Mouse (Mus musculus): Measurements from ENCODE around the gene Dync1h1. TPM values are rescaled to one million over a fixed set of nuclear protein-coding genes. Genes with fewer than 3 reads are reported as not detected.
"Not testable (repeated sequence)": the region's sequence is repeated elsewhere in the genome, so short reads cannot be mapped to it uniquely, and the experiment has no call there.

The Dync1h1 gene
- polyA plus RNA-seq, 1 experiment = 363 TPM

DNA sequence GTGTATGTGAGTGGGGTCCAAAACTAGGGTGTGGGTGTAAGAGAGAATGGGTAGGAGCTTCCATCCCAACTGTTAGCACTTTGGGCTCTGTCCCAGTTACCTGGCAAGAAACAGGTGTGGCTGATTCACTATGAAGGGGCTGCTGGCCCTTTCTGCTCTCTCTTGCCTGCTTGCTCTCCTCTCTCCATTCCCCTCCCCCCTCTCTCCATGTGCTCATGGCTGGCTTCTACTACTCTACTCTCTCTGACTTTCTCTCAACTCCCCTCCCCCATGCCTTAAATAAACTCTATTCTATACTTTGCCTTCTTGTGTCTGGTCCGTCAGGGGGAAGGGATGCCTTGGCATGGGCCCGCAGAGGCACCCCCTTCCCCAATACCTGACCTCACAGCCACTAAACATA, 99.5 kb downstream of the Dync1h1 start:
- Histone ChIP-seq H3K27ac (ENCODE audit: insufficient read depth, low read depth, low read length) (no peak overlapping the region), H3K4me3 (ENCODE audit: low read depth, low read length) (no peak overlapping the region), H3K4me1 (ENCODE audit: control insufficient read depth, insufficient read depth, insufficient read length, low read length) (no peaks in the 10 kb centered on the region; the same call in 1 of the 2 replicates), H3K27me3 (ENCODE audit: control insufficient read depth, insufficient read depth, low read length) (no peaks in the 10 kb centered on the region), H3K36me3 (ENCODE audit: control insufficient read depth, insufficient read depth, low read length) (no peaks in the 10 kb centered on the region)
- 87% methylated on average over 2 of the region's 2 CpGs for WGBS
- no peak for TF ChIP-seq POLR2A (IDR thresholded peaks at IDR 0.05; ENCODE audit: low read depth, low read length)
- TF ChIP-seq CTCF (IDR thresholded peaks at IDR 0.05; ENCODE audit: extremely low read depth, insufficient read length, insufficient replicate concordance, low read depth, low read length) = no peak

DNA sequence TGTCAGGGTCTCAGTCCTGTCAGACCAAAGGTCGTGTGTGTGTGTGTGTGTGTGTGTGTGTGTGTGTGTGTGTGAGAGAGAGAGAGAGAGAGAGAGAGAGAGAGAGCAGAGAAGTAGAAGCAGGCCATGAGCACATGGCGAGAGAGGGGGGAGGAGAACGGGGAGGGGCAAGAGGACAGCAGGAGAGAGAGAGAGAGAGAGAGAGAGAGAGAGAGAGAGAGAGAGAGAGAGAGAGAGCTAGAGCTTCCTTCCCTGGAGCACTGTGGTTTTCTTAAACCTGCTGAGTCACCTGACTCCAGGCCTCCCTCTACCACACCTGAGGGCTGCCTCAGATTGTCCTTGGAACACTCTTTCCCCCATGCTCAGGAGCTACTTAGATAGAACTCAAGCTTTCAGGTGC, 100.1 kb downstream of the Dync1h1 start:
- H3K36me3 ChIP-seq (ENCODE audit: control insufficient read depth, insufficient read depth, low read length); H3K4me3 ChIP-seq (ENCODE audit: low read depth, low read length); H3K27me3 ChIP-seq (ENCODE audit: control insufficient read depth, insufficient read depth, low read length); H3K4me1 ChIP-seq (ENCODE audit: control insufficient read depth, insufficient read depth, insufficient read length, low read length); H3K27ac ChIP-seq (ENCODE audit: insufficient read depth, low read depth, low read length): not testable (repeated sequence)
- WGBS = 42% methylated on average over 1 of the region's 3 CpGs

DNA sequence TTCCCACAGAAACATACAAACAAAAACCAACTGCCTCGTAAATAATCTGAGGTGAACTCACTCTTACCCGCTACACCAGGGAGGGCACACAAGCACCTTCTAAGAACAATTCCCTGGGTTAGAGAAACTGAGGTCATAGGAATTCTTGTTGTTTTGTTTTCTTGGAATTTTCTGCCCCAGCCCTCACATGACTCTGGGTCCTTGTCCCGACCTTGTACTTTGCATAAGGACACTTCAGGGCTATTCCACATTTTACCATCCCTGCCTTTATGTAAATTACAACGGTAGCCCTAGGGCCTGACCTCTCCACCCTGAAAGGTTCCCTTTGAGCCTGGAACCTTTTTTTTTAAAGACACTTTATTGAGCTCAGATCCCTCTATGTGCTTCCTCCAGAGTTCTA, 101.3 kb downstream of the Dync1h1 start, which contains the start of gene Hsp90aa1:
TSS of gene Hsp90aa1 (minus strand) at position 173 of the 400 bp plus-strand sequence.
- WGBS = 51% methylated on average over 4 of the region's 4 CpGs
- Histone ChIP-seq H3K36me3 (ENCODE audit: control insufficient read depth, insufficient read depth, low read length) (no peaks in the 10 kb centered on the region), H3K4me3 (ENCODE audit: low read depth, low read length) (no peak within 1 kb of the TSS), H3K4me1 (ENCODE audit: control insufficient read depth, insufficient read depth, insufficient read length, low read length) (peaks cover 5% of the 10 kb centered on the region), H3K27me3 (ENCODE audit: control insufficient read depth, insufficient read depth, low read length) (no peaks in the 10 kb centered on the region), H3K27ac (ENCODE audit: insufficient read depth, low read depth, low read length) (no peak within 1 kb of the TSS)
- TF ChIP-seq POLR2A (IDR thresholded peaks at IDR 0.05; ENCODE audit: low read depth, low read length) (no peak), CTCF (IDR thresholded peaks at IDR 0.05; ENCODE audit: extremely low read depth, insufficient read length, insufficient replicate concordance, low read depth, low read length) (no peak)

GRCm38 (mm10) chr12:110703008-110703471, 101.8 kb downstream of the Dync1h1 start:
- TF ChIP-seq CTCF (IDR thresholded peaks at IDR 0.05; ENCODE audit: extremely low read depth, insufficient read length, insufficient replicate concordance, low read depth, low read length) = peak; percentile 98
- no peak for TF ChIP-seq POLR2A (IDR thresholded peaks at IDR 0.05; ENCODE audit: low read depth, low read length)
- H3K27ac ChIP-seq (ENCODE audit: insufficient read depth, low read depth, low read length) = no peak overlapping the region
- H3K4me1 ChIP-seq (ENCODE audit: control insufficient read depth, insufficient read depth, insufficient read length, low read length) = peaks cover 5% of the 10 kb centered on the region
- WGBS = 29% methylated on average over 8 of the region's 8 CpGs
- no peaks in the 10 kb centered on the region for H3K27me3 ChIP-seq (ENCODE audit: control insufficient read depth, insufficient read depth, low read length)
- no peaks in the 10 kb centered on the region for H3K36me3 ChIP-seq (ENCODE audit: control insufficient read depth, insufficient read depth, low read length)
- no peak overlapping the region for H3K4me3 ChIP-seq (ENCODE audit: low read depth, low read length)

DNA sequence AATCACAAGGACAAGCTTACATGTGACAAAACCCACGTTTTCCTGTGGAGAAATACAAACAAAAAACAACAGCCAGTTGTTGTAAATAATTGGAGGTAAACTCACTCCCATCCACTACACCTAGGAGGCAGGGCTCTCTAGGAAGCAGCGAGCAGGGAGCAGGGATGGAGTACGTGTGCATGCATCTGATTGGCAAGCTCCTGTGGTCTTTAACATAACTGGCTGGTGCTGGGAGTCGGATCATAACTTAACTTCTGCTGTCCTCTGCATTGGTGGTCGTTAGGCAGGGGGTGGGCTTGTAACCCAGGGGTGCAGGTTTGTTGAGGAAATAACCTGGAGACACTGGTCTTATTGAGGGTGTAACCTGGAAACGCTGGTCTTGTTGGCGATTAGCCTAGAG, 102.4 kb downstream of the Dync1h1 start:
- WGBS = 76% methylated on average over 7 of the region's 7 CpGs
- Histone ChIP-seq H3K27me3 (ENCODE audit: control insufficient read depth, insufficient read depth, low read length) (no peaks in the 10 kb centered on the region), H3K4me3 (ENCODE audit: low read depth, low read length) (no peak overlapping the region), H3K4me1 (ENCODE audit: control insufficient read depth, insufficient read depth, insufficient read length, low read length) (peaks cover 5% of the 10 kb centered on the region), H3K36me3 (ENCODE audit: control insufficient read depth, insufficient read depth, low read length) (no peaks in the 10 kb centered on the region), H3K27ac (ENCODE audit: insufficient read depth, low read depth, low read length) (no peak overlapping the region)
- TF ChIP-seq POLR2A (IDR thresholded peaks at IDR 0.05; ENCODE audit: low read depth, low read length) = no peak
- no peak for TF ChIP-seq CTCF (IDR thresholded peaks at IDR 0.05; ENCODE audit: extremely low read depth, insufficient read length, insufficient replicate concordance, low read depth, low read length)

DNA sequence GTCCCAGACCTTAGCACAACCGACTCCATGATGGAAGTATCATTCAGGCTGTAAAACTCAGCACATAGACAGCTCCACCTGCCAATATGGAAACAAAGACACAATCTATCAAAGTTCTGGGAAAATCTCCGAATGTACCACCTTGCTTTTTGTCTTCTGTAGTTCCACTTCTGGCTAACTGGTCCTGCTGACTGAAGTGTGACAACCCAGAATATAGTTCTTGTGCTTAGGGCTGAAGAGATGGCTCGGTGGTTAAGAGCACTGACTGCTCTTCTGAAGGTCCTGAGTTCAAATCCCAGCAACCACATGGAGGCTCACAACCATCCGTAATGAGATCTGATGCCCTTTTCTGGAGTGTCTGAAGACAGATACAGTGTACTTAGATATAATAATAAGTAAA, 104.2 kb downstream of the Dync1h1 start:
- WGBS = 87% methylated on average over 4 of the region's 4 CpGs
- not testable (repeated sequence) for H3K27me3 ChIP-seq (ENCODE audit: control insufficient read depth, insufficient read depth, low read length); H3K27ac ChIP-seq (ENCODE audit: insufficient read depth, low read depth, low read length); H3K4me3 ChIP-seq (ENCODE audit: low read depth, low read length); H3K36me3 ChIP-seq (ENCODE audit: control insufficient read depth, insufficient read depth, low read length); H3K4me1 ChIP-seq (ENCODE audit: control insufficient read depth, insufficient read depth, insufficient read length, low read length)

DNA sequence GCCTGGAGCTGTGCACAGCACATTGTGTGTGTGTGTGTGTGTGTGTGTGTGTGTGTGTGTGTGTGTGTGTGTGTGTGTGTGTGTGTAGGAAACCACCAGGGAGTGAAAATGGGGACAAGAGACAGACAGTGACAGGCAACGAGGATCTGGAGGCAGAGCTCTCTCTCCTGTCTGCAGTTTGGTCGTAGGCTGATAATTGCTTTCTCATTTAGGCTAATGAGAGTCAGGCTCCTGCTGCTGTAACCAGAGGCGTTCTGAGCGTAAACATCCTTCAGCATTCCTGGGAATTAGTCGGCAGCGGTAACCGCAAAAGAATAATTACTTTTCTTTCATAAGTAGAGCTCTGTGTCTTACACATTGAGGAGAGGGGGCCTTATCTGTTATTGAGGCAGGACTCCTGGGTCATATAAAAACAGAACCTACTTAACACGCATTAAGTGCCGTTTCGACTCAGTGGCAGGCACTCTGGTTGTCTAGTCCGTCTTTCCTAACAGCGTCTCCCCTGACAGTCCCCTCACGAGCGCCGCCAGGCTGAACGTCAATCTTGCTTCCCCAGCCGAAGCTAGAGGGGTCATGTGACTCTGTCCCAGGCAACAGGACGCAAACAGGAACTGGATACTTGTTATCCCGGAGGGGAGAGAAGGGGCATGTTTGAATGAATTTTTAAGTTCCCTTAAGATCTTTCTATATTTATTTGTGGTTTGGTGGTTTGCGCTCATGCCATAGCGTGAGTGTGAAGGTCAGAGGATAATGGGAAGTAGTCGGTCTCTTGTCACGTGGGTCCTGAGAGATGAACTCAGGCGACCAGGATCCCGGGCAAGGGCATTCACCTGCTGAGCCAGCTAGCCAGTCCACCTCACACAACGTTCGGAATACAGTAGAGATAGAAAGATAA, 105.3 kb downstream of the Dync1h1 start:
- Histone ChIP-seq H3K27me3 (ENCODE audit: control insufficient read depth, insufficient read depth, low read length) (no peaks in the 10 kb centered on the region), H3K4me1 (ENCODE audit: control insufficient read depth, insufficient read depth, insufficient read length, low read length) (peaks cover 5% of the 10 kb centered on the region; the same call in 1 of the 2 replicates), H3K36me3 (ENCODE audit: control insufficient read depth, insufficient read depth, low read length) (no peaks in the 10 kb centered on the region), H3K4me3 (ENCODE audit: low read depth, low read length) (peak overlapping the region; percentile 30), H3K27ac (ENCODE audit: insufficient read depth, low read depth, low read length) (peak overlapping the region; percentile 36)
- under 1% methylated on average over 27 of the region's 27 CpGs for WGBS
- TF ChIP-seq CTCF (IDR thresholded peaks at IDR 0.05; ENCODE audit: extremely low read depth, insufficient read length, insufficient replicate concordance, low read depth, low read length) = no peak
- no peak for TF ChIP-seq POLR2A (IDR thresholded peaks at IDR 0.05; ENCODE audit: low read depth, low read length)
